Mouse (Mus musculus) lung, postnatal 4 days (tissue): ENCODE measurements around the gene Col12a1.

Experiments used
- DNase-seq, 2 experiments: peaks; one replicate each; pipeline ENCODE4 v3.0.0; 2021

Col12a1 gene

GRCm38 (mm10) chr9:79718481-79719370, at the start of gene Col12a1:
Gene Col12a1, minus strand, starts transcription at chr9:79718831.
- peak; percentile 81 to 88 for DNase-seq

GRCm38 (mm10) chr9:79766991-79767545, 48.4 kb upstream of the Col12a1 start:
- DNase-seq, result no peak

- peak in 1 of 2 experiments; percentile 15 for DNase-seq
Observed at GRCm38 (mm10) chr9:79765329-79765728, 46.7 kb upstream of the Col12a1 start.

- peak in 1 of 2 experiments; percentile 21 for DNase-seq
Observed at GRCm38 (mm10) chr9:79762519-79762918, 43.9 kb upstream of the Col12a1 start.

DNA sequence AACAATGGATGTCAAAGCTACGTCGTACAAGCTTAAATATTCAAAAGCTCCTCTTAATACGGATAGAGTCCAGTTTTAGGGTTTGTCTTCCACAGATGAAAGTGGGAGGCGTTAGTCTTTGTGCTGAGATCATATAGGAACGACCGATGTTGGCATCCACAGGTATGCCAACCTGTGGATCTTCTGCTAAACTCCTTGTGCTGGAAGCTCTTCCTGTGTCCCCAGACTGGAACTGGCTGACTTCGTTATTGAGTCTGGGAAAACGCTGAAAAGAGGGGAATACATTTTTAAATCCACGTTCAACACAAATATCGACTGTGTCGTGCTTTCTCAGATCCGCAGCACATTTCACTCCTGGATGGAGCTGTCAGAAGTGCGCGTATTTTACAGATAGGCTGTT, 41.4 kb upstream of the Col12a1 start:
- DNase-seq, result no peak

DNA sequence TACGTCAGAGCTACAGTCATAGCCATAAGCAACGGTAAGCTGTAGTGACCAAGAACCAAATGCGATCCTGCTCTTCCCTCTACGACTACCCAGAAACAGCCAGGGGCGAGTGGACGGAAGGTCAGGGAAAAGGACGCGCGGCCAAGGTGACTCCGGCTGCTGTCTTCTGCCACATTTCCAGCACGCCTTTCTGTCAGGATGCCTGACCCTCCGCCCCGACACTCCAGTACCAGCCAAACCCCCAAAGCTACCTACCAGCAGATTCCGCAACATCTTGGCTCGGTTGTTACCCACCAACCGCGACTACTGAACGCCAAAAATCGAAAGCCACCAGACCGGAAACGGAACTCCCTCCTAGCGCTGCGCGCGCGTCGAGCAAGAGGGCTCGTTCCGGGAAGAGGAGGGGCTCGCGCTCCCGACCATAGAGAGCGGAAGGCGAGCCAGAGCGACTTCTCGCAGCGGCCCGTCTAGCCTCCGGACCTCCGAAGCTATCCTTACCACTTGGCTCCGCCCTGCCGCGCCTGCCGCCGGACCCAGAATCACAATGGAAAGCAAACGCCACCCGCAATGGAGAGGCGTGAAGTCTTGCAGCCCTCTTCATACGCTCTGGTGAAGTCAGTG, 40.9 kb upstream of the Col12a1 start, which contains the start of gene Cox7a2:
Gene Cox7a2 (minus strand): TSS at position 494 of the 621 bp plus-strand sequence.
- DNase-seq, result peak; percentile 95 to 97

- no peak for DNase-seq
Observed at GRCm38 (mm10) chr9:79755311-79755710, 36.7 kb upstream of the Col12a1 start.

DNA sequence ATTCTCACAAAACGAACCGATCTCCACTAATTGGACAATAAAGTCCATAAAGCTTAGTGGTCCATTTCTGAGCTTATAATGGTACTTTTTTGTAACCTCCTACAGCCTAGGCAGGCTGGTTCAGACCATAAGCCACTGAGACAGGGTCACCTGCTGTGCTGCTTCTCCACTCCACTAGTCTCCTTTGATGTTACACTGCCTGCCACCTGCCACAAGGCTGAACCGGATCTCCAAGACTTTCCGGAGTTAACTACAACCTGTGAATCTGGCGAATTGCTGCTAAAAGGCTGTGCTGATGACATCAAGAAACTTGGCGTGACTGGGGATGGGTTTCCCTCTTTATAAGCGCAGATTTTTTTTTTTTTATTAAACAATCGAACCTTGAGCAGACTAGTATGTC, 33.2 kb upstream of the Col12a1 start:
- no peak for DNase-seq

GRCm38 (mm10) chr9:79750709-79751108, 32.1 kb upstream of the Col12a1 start:
- no peak for DNase-seq

DNA sequence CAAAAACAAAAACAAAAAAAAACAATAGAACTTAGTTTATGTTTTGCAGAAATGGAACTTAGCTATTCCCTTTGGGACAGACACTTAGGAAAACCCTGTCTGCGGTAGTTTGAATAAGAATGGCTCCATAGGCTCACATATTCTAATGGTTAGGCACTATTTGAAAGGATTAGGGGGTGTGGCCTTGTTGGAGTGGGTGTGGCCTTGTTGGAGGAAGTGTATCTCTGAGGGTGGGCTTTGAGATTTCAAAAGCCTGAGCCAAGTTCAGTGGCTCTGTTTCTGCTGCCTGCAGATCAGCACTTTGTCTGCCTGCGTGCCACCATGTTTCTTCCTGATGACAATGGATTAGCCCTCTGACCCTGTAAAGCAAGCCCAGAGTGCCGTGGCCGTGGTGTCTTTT, 26.4 kb upstream of the Col12a1 start:
- no peak for DNase-seq

DNA sequence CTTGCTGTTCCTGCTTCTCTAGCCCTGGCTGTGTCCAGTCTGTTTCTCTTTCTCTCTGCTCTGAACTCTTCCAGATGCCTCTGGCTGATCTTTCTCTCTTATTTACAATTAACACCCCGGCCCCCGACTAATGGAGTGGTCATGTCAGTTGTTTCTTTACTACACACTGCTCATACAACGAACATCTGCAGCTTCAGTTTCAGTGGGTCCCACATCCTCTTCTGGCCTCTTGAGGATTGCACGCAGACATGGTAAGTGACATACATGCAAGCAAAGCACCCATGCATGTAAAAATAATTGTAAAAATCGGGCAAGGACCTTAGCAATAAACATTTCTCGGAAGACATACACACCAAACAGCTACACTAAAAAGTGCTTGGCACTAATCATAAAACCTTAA, 17.0 kb upstream of the Col12a1 start:
- no peak for DNase-seq

DNA sequence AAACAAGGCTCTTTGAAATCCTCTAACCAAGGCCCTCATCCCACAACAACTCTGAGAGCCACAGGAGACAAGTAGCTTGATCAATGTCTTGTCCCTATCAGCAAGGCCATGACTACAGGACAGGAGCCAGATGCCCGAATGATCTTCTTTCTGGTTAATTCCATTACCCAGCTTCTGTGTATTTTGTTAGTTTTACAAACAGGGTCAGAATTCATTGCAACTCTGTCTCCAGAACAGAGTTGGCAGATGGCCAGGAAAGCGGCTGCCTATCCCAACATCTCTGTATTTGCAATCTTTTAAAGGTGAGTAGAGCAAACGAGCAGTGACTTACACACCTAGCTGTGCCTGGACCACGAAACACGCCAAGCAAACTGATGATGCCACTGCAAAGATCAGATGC, 11.7 kb upstream of the Col12a1 start:
- no peak for DNase-seq

DNA sequence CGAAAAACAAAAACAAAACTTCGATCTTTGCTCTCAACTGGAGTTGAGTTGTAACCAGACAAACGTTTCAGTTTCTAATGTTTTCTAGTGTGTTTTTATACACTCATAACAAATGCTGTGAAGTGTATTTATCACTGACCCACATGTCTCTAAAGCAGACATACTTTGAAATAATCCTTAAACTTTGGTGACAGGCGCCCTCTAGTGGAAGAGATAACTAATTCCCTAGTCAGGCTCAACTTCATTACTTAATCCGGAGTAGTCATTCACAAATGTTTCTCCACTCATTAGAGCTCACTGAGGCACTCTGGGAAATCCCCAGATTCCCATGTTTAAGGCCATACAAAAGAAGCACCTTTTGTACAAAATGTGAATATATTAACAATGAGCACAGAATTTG, 4.5 kb upstream of the Col12a1 start:
- peak in 1 of 2 experiments; percentile 14 for DNase-seq

- peak; percentile 27 to 65 for DNase-seq
Observed at GRCm38 (mm10) chr9:79721056-79721455, 2.4 kb upstream of the Col12a1 start.

GRCm38 (mm10) chr9:79720143-79720542, 1.5 kb upstream of the Col12a1 start:
- no peak for DNase-seq

DNA sequence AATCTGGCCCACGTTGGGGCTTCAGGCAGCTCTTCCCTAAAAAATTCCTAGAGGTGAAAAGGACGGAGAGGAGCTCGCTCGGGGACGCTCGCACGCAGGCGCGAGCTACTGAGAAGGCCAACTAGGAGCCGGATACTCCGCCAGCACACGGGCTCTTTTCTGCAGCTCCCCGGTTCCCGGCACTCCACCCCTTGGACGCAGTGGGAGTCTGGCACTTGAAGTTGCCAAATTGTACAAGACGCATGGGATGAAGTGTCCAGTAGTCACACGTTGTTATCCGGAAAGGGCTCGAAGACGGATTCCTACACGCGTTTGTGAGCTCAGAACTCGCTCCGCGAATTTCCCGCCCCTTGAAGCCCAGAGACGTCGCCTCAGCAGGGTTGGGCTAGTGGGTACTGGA, 820 bp upstream of the Col12a1 start:
- DNase-seq, result peak; percentile 38 to 57

DNA sequence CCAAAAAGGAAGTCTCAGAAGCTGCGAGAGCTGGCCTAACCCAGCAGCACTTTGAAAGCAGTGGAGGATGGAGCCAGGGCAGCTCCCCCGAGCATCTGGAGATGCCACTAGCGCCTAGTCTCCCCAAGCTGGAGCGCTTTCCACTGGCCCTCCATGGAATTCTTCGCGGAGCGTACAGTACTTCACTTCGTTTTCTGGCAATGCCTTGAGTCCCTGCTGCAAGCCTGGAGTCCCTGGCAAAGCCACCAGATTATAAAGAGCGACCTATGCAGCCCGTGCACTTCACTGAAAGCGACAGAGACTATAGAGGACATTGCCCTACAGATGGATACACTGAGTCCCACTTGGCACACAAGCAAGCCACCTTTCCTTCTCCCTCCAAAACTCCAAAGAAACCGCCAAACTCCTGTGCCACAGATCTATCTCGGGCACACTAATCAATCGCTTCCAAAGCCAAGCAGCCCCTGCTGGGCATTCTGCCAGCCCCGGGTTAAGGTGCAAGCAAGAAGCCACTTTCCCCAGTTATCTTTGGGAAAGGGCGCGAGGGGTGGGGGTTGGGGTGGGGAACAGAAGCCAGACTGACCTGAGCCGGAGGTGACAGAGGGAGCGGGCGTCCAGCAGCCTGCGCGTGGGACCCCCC, 675 bp downstream of the Col12a1 start:
- DNase-seq, result peak; percentile 30 to 31

DNA sequence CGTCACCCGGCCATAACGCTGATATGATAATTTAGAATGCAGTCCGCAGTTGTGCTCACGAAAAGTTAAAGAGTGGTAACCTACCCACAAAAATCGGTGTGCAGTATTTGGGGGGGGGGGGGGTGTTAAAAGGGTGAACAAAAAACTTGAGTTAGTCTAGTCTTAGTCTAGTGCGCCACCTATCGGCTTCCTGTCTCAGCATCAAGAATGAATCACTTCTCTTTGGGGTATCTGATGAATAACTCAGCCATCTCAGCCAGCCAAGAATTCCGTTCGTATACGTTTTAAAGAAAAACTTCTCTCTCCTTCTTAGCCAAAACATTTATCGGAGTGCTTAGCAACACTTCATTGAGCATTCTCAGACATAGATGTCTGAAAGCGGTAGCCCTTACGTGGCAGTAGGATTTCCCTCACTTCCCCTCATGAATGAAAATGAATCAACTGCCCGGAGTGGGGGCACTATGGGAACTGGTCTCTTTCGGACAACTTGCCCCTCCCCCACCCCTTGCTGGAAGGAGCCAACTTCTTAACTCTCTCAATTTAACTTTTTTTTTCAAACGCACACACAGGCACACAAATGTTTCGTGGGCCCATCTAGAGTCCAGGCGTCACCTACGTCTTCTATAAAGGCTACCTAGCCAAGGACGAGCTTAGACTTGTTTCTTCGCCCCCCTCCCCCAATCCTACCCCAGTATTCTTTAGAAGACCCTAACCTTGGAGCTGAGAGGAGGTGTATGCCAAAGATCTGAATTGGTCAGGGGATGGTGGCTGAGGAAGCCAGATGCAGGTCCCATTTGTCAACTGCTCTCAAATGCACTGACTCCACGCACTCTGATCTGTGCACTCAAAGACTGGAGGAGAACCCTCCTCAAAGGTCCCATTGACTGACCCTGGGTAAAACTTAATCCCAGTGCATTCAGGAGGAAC, 1.5 kb downstream of the Col12a1 start:
- peak in 1 of 2 experiments; percentile 73 for DNase-seq

DNA sequence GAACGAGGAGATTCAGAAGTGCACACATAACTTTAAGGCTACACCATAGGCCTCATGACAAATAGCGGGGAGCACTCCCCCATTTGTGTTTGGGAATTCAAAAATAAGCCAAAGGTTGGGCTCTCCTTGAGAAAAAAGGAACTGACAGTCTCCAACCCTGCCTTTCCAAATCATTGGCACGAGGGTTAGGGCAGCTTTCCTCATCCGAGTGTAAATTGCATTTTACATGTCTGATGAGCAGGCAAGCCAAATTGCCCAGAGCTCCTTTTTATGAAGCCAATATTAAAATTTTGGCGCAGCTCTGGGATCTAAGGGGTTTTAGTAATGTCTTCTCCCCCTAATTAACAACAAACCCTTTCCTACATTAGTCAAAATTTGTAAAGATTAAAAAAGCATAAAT, 2.1 kb downstream of the Col12a1 start:
- no peak for DNase-seq

DNA sequence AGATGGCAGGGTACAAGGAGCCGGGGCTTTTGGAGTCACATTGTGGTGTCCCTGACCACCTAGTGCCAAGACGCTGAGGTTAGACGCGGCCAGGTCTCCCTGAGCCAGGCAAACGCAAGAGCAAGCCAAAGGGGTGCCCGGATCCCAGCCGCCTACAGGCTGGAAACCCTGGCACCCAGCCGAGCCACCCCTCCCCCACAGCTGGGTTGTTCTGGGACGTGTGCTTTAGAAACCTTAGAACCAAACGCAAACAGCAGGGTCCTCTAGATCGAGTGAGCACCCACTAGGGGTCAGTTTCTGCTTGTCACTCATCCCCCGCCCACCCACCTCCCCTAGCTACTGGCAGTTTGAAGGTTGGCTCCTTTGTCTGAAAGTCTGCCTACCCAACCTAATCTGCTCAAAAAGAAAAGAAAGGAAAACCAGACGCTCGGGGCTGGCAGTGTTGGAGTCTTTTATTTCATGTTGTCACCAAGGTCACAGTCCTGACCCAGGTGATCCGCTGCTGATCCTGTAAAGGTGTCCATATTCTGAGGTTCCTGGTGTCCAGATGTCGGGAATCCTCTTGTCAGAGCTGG, 4.1 kb downstream of the Col12a1 start:
- DNase-seq, result peak; percentile 80 to 83

- DNase-seq, result no peak
Observed at GRCm38 (mm10) chr9:79689771-79690535, 28.7 kb downstream of the Col12a1 start.
